Mouse (Mus musculus) c-Kit-positive CD71-positive TER-119-positive erythroid progenitor cells, embryonic 14.5 days (primary cell): ENCODE data around the gene Ffar1.
"Not testable (repeated sequence)": the region's sequence is repeated elsewhere in the genome, so short reads cannot be mapped to it uniquely, and the experiment has no call there.

Experiments
- DNase-seq: peaks from one replicate; pipeline ENCODE4 v3.0.0-alpha.2; 2013; ENCODE audit warnings: low spot score

Ffar1 gene

GRCm38 (mm10) chr7:30847934-30848333 is 13.4 kb downstream of the Ffar1 start:
- no peak for DNase-seq

DNA sequence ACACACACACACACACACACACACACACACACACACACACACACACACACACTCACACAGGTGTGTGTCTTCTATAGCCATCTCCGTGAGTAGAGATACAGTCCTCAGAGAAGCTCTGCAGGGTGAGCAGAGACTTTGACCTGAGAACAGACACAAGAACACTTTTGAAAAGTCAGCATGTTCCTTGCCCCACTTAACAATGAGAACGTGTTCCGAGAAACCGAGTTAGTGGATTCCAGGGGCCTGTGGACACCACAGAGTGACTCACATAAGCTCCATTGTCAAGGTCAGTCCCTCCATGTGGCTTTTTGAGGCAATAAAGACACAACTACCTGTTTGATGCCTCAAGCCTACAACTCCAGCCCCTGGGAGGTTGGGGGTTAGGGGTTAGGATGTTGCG is 14.0 kb downstream of the Ffar1 start:
- DNase-seq, result no peak

DNA sequence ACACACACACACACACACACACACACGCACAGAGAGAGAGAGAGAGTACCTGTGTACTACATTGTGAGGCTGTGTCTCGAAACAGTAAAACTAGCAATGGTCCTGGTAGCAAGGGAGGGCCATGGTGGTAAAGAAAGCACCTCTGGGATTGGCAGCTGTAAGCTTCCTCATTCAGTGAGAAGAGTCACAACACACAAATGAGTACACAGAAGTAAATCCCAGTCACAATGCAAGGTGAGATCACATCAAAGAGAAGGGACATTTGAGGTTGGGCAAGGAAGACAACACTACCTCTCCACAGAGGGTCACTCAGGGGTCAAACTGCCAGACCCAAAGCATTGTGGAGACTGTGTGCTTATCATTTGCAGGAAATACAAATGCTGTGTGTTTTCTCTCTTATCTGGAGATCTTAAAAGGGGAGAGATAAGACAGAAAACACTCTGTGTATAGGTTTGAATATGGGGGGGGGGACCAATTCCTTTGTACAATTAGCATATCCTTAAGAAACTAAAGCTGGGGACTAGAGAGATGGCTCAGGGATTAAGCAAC is 14.8 kb downstream of the Ffar1 start:
- DNase-seq, result no peak

GRCm38 (mm10) chr7:30844676-30845297 is 16.6 kb downstream of the Ffar1 start:
- no peak for DNase-seq

GRCm38 (mm10) chr7:30842092-30842491 is 19.3 kb downstream of the Ffar1 start:
- no peak for DNase-seq

DNA sequence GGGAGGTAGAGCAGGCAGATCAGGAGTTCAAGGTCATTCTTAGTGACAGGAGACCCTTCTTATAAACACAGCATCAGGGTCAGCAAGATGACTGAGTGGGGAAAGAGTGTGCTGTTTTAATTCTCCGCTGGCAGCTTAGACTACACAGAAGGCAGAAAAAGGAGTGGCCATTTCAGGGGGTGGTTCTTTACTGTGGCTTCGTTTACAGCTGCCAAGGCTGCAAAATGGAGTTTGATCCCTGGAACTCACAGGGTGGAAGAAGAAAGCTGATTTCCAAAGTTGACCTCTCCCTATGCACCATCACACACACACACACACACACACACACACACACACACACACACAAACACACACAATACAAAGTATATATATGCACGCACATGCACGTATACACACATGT is 20.0 kb downstream of the Ffar1 start:
- no peak for DNase-seq

DNA sequence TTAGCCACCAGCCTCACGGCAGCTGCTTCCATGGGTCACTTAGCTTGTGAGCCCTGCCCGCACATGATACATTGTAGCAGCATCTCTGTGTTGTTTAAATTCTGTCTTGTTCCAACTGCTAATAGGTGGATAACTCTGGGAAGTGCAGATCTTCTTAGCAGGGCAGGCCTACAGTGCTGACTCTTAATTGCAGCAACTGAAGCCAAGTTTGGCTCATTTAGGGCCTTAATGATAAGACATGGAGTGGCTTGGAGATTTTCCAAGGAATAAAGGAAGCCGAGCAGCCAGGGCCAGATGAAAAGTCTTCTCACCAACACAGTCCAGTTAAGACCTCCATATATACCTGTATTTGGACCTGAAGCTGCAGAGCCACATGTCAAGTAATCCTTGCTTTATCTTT is 21.1 kb downstream of the Ffar1 start:
- DNase-seq, result no peak

GRCm38 (mm10) chr7:30837277-30837676 is 24.1 kb downstream of the Ffar1 start:
- DNase-seq, result no peak

DNA sequence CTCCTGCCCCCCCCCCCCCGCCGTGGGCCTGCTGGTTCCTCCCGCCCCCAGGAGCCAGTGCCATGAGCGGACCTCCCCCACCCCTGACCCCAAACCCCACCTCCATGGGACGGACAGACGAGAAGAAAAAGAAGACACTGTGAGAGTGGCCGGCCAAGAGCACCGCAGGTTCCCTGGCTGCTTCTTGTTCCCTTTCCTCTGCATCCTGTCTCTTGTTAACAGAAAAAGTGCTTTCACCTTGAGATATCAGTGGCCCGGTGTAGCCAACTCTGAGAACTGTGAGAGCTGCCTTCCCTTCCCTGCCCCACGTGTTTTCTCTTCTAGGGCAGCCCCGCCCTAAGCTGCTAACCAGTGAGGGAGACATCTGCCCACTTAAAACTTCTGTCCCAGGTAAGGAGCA is 28.7 kb downstream of the Ffar1 start:
- DNase-seq, result not testable (repeated sequence)

DNA sequence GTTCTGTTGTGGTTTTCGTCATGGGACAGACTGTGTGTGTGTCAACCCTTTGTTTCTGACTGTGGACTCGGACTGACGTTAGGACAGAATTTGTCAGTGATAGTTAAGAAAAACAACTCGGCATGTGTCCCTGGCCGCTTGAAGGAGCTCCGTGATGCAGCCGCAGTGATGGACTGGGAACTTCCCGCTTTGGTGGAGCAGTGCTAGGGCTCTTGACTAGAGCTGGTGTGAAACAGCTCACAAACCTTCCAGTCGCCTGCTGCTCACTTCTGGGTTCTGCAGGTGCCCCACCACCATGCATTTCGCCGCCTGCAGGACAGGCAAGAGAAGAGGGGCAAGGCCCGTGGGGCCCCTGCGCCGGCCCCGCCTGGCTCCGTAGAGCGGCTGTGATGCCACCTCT is 29.1 kb downstream of the Ffar1 start:
- DNase-seq, result no peak

DNA sequence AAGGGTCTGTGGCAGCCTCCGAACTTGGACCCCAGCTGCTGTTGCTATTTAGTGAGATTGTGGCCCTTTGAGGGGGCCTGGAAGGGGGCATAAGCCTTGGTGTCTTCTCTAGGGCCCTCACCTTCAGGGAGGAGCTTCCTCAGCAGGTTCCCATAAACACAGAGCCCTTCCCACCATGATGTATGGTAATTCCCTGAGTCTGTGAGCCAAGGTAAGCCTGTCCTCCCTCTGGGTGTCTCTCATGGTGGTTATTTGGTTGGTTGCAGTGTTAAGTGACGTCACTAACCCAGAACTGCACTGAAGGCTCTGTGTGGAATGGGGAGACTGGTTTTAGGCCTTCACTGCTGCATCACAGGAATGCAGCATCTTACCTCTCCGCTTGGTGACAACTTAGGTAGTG is 31.9 kb downstream of the Ffar1 start:
- DNase-seq, result no peak

DNA sequence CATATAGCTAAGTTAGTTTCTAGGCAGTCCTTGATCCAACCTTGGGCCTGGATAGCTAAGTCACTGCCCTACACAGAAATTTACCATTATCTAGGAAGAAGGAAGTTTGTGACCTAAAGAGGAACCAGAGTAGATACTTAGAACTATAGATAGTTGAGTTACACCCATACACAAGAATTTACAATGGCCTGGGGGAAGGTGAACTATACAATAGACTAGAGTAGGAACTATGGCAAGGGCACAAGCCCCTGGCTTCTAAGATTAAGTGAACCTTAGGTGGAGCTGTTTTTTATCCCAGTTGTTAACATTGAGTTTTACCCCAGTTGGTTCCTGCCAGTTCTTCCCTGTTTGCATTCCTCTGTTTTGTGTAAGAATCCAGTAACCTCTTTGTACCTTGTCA is 32.5 kb downstream of the Ffar1 start:
- not testable (repeated sequence) for DNase-seq

- DNase-seq, result no peak
These were observed 34.7 kb downstream of the Ffar1 start for GRCm38 (mm10) chr7:30826660-30827059.

DNA sequence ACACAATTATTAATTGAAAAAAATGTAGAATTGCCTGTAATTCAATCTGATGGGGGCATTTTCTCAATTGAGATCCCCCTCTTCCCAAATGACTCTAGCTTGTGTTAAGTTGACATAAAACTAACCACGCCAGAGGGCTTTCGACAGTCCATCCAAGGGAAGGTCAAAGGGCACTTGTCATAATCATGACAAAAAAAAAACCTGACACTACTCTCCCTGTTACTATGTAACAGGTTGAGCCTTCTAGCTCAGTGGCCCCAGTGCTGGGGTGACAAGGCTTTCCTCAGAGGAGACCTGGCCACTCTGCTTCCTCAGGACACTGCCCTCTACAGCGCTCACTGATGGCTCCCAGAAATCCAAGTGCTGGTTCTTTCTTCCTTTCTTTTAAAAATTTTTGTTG is 37.1 kb downstream of the Ffar1 start:
- DNase-seq, result no peak

- DNase-seq, result no peak
These were observed 37.7 kb downstream of the Ffar1 start, which contains the start of gene Ffar2 for GRCm38 (mm10) chr7:30823675-30824074. Gene Ffar2, minus strand, starts transcription at chr7:30823775.

DNA sequence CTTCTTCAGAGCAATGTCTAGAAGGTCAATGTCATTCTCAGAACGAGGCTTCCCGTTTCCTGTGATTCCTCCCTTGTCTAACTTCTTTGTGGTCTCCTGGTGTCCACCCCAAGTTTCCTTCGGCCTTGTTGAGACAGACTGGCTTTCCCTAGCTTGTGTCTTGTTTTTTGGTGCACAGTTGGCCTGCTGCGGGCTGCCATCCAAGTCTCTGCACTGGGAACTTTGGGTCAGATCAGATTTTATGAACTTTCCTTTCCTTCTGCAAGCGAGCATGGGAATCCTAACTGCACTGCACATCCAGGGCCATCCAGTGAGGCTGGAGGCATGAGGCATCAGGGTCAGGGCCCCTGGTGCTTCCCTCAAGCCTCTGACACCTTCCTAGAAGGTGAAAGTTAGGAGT is 39.8 kb downstream of the Ffar1 start:
- no peak for DNase-seq

DNA sequence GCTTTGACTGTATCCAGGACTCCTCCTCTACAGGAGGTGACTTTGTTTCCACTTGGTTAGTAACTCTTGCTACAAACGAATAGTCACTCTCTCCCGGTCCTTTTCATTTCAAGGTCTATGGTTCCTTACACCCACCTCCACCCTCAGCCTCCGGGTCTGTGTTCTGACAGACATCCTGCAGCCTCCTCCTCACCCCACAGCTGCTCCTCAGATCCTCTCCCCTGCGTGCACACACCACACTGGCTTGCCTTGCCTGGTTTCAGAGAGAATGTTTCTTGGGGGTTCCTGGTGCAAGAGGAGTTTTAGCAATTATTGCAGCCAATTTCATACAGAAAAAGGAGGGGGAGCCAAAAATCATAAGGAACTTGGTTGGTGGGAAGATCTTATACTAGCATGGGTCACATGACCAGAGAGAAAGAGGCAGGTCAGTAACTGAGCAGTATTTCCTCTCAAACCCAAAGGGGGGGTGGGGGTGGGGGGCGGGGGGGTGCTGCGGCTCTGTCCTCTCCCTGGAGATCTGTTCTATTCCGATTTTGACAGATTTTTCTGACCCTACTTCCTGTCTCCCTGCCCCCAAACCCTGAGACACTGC is 40.4 kb downstream of the Ffar1 start:
- no peak for DNase-seq

DNA sequence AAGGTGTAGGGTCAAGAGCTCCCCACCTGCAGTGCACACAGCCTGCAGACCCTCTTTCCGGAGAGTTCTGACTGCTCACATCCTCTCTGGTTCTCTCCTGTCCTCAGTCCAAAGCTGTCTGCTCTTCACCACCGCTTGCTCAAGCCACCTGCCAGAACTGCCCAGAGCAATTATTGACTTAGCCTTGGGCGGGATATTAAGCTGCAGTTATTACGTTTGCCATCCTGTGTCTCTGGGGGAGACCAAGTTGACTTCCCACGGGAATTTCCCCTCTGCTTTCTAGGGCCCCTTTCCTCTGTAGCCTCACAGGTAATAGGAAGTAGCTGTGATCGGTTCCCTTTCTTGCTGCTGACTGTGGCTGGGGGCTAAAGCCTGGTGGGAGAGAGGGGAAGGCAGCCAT is 41.2 kb downstream of the Ffar1 start:
- no peak for DNase-seq

- no peak for DNase-seq
These were observed 49.0 kb downstream of the Ffar1 start for GRCm38 (mm10) chr7:30812291-30812807.

GRCm38 (mm10) chr7:30811757-30812290 is 49.5 kb downstream of the Ffar1 start:
- no peak for DNase-seq

GRCm38 (mm10) chr7:30810319-30810718 is 51.0 kb downstream of the Ffar1 start:
- no peak for DNase-seq
